Mouse (Mus musculus) embryo, embryonic 11.5 days (tissue): Measurements from ENCODE around the gene Cdkn2a.

Source experiments
- DNase-seq: peaks from one replicate; pipeline ENCODE4 v3.0.0-alpha.2; 2012; ENCODE audit warnings: low read depth, low spot score

Gene Cdkn2a

DNA sequence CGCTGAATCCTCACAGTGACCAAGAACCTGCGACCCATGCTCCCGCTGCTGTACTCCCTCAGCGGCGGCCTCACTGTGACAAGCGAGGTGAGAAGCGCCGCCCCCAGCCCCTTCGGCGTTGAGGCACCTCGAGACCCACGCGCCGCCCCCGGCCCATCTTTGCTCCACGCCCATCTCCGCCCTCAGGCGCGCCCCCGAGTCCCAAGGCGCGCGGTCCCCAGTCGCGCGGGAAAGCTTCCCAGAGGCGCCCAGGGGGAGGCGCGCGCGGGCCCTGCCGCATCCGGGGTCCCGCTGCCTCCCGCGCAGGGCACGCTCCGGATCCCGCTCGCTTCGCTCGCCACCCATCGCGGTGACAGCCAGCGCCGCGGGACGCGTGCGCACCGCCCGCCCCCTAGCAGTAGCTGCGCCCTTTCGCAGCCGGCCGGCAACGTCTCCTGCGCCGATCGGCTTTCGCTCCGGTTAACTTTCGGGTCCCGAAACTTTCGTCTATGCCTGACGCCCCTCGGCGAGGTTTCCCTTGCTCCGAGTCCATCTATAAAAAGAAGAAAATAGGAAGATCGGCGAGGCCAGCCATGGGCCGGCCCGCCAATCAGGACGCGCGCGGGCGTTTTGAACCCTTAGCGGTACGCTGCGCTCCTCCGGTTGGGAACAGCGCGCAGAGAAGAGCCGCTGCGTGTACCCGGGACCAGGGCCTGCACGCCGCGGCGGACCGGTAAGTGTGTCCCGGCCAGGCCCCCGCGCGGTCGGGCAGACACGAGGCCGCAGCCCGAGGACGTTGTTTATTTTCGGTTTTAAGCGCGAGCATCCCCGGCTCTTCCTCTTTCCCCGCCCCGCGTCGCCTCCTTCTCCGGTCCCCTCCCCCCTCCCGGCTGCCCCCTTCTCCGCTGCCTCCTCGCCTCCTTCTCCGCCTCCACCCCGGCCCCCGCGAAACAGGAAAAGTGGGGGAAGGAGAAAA is at the start of gene Cdkn2a:
TSS of gene Cdkn2a (minus strand) at position 168 of the 955 bp plus-strand sequence.
- no peak for DNase-seq

DNA sequence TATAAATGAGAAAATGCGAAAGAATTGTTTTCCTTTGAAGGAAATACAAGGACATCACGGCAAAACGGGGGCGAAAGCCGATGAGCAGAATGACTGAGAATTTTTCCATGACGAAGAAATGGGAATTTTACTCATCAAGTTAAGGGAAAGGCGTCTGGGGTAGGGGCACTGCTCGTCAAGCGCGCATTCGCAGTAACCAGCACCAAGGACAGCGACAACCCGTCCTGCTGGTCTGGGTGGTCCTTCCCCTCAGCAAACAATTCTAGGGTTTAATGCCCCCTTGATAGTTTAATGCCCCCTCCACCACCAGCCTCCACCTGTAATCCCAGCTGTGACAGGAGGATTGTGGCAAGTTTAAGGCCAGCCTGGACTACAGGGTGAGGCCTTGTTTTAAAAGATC is 19.0 kb upstream of the Cdkn2a start:
- DNase-seq: peak; percentile 52

DNA sequence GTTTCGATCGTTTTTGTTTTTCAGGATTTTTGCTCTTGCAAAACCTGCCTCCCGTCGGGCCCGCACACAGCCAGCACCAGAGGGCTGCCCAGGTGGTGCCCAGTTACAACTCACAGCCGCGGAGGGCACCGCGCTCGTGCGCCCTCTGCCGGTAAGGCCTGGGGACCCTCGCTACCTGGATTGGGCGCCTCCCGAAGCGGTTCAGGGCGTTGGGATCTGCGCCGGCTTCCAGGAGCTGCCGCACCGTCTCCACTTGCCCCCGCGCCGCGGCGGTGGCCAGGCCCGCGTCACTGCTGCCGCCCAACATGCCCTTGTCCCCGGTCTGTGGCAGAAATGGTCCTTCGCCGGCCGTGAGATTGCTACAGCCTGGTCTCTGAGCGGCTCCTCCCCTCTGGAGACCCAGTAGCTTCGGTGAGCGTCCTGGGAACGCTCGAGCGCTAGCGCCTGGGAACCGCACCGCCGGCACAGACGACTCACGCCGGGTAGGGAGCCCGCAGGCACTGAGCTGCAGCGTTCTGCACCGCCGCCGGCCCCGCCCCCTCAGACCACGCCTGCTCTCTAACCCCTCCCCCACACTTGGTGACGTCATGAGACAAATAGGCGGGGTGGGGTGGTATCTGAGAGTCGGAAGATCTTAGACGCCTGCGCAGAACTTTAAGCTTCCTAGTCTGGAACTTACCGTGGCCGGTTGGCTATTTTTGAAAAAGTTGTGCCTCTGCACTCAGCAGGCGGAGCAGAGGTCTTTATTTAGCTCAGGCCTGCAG is 16.2 kb upstream of the Cdkn2a start, which contains the start of gene Cdkn2b:
TSS of gene Cdkn2b (minus strand) at position 549 of the 764 bp plus-strand sequence.
- DNase-seq: peak; percentile 69

DNA sequence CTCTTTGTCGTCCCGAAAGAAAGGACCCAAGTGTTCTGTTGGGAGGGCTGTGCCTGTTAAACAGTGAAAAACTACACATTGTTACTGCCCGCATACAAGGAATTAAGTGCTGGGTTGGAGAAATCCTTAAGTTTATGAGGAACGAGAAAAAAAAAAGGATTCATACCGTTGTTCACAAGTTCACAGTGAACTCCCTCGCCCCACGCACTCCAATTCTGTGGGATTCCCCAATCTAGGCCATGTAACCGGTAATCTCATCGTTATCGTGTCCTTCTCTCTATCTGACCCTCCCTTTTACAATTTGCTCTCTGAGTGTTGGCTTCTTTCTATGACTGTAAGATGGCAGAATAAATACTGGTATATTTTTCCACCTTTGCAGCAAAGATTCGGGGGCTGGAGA is 15.5 kb upstream of the Cdkn2a start:
- DNase-seq: no peak

DNA sequence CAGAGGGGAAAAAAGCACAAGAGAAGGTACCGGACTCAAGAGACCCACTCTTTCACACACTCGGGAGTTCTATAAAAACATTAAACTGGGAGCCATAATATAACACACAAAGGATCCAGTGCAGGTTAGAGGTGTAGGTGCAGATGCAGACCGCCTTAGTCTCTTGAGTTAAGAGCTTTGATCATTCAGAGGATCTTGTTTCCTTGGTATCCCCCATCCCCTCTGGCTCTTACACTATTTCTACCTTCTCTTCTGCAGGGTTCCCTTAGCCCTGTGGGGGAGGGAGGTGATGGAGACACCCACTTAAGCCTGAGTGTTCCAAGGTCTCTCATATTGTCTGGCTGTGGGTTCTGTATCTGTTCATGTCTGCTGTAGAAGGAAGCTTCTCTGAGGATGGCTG is 13.5 kb upstream of the Cdkn2a start:
- DNase-seq: no peak

DNA sequence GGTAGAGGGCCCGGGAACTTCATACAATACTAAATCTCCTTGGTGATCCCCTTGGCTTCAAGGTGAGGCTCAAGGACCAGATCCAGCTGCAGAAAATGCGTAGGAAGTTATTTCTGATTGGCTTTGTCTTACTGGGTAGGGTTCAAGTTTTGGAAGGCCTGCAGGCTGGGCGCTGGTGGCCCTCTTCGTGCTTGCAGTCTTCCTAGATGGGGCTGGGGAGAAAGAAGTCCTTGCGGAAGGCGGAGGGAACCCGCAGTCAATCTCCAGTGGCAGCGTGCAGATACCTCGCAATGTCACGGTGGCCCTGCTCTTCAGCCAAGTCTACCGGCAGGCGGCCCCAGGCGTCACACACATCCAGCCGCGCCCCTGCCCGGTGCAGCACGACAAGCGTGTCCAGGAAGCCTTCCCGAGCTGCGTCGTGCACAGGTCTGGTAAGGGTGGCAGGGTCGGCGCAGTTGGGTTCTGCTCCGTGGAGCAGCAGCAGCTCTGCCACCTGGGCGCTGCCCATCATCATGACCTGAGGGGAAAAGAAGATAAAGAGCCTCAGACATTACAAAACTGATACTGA is 12.4 kb upstream of the Cdkn2a start:
- no peak for DNase-seq

DNA sequence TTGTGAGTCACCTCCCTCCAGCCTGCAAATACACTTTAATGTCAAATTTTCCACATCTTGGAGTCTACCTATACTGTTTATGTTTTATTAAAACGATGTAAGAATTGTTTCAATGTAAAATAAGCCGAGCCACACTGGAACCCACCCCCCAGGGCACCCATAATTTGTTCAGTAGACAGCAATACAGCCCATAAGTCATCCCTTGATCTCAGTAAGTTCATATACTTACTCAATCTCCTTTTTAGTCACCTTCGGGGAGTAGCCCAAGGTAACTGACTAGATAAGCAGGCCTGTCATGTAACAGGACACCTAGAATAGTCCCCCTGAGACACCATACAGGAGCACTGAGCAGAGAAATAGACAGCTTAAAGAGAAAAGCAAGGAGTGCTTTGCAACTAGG is 11.2 kb upstream of the Cdkn2a start:
- no peak for DNase-seq

DNA sequence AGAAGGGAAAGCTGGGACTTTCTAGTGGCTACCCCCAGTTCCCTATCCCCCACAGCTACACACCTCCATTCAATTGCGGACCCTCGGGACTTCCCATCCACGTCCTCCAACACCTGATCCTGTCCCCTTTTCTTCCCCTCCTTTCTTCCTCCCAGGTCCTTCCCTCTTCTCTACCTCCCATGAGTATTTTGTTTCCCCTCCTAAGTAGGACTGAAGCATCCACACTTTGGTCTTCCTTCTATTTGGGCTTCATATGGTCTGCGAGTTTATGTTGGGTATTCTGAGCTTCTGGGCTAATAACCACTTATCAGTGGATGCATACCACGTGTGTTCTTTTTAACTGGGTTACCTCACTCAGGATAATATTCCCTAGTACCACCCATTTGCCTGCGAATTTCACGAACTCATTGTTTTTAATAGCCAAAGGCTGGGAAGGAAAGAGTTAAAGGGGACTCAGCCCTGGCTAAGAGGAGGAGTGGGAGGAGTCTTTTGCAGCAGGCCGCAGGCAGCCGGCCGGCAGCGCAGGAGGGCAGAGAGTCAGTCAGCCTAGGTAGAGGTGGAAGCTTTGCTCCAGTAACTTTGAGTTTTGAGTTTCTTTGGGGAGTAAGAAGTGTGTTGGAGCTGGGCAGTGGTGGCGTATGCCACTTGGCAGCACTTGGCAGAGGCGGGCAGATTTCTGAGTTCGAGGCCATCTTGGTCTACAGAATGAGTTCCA is 9.0 kb upstream of the Cdkn2a start:
- DNase-seq: no peak

DNA sequence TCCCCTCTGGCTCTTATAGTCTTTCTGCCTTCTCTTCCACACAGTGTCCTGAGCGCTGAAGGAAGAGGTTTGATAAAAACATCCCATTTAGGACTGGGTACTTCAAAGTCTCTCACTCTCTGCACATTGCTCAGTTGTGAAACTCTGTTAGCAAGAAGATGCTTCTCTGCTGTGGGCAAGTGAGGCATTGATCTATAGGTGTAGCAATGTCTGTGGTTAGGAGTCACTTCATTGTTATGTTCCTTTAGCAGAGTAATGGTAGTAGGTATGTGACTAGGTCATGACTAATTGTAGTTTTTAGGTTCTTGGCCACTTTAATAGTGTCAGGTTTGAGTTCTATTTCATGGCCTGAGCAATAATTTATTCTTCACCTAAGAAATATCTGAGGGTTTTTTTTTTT is 7.7 kb upstream of the Cdkn2a start:
- no peak for DNase-seq

DNA sequence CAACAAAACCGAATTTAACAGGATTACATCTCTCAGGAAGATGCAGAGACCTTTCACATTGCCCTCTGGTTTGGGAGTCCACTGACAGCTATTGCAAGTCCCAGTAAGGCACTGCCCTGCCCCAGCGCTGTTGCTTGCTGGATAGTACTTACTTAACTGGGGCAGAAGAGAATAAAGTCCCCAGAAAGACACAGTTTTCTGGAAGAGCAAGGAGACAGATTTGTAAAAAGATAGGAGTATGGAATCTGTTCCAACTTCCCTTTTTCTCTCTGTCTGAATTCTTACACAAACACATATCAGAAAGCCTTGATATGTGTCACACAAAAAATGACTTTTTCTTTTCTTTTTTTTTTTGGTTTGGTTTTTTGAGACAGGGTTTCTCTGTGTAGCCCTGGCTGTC is 5.3 kb upstream of the Cdkn2a start:
- DNase-seq: no peak

DNA sequence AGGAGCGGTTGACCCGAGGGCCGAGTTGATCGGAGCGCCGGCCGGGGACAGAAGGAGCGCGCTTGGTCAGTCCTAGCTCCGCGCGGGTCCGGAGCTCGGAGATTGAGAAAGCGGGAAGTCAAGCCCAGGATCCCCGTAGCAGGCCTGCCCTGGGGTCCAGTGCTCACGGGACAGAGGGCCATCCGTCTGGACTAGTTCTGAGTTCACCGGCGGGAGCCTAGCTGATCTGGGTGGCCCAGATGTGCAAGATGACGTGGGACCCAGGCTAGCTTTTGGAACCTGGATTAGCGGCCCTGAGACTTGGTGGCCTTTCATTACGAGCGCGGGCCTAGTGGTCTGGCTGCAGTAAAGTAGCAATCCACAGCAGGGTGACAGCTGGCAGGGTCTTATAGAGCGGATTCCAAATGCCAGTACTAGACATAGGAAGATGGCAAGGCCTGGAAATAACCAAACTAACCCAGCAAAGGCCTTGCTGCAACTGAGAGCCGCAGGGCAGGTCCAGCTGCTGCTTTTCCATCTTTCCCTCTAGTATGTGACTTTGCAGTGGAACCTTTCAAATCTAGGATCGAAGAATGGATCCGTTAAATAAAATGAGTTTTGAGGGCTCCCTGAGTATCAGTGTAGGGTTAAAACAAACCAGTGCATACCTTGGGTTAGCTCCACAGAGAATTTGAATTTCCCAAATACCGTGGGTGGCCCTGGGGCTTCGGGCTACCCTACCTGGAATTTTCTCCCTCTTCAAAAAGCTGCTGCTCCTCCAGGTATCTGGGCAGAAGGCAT is 1.2 kb upstream of the Cdkn2a start:
- DNase-seq: no peak

DNA sequence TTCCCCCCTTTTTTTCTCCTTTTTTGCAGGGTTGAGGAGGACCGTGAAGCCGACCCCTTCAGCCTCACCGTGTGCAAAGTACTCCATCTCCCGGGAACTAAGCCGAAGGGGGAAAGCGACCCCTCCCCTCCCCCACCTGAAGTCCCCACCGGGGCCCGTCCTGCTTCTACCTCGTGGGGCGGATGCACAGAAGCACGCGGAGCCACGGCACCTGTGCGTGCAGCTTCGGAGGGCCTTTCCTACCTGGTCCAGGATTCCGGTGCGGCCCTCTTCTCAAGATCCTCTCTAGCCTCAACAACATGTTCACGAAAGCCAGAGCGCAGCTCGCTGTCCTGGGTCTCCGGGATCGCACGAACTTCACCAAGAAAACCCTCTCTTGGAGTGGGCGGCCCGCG is 365 bp downstream of the Cdkn2a start:
- DNase-seq: no peak

DNA sequence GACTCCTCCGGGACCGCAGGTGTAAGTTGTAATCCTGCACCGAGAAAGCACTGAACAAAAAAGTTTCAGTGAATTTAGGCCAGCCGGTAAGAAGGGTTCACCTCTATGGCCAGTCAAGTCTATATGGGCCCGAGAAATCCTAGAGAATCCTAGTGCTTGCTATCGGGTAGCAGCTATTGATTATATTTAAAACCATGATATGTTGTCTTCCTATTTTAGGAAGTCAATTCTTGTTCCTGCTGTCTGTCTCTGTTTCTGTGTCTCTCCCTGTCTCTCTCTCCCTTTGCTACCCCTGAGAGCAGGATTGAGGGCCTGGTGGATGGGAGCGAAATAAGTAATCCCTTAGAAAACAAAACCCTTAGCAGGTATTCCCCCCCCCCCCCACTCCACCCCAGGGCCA is 937 bp downstream of the Cdkn2a start:
- DNase-seq: no peak

DNA sequence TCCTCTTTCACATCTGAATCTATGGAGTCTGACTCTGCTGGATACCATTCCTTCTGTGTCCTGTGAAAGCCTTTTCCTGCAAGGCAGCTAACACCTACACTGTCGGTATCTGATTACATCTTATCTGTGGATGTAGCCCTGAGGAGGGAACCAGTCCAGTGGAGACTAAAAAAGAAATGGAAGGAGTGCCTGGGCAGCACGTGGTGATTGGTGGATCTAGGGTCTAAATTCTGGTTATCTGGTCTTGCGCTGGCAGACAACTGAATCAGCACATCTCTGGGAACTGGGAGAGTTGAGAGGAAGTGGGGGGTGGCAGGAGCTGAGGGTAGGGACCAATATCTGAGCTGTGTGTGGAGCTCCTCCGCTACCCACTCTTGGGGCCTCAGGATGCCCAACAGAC is 5.4 kb downstream of the Cdkn2a start:
- no peak for DNase-seq

DNA sequence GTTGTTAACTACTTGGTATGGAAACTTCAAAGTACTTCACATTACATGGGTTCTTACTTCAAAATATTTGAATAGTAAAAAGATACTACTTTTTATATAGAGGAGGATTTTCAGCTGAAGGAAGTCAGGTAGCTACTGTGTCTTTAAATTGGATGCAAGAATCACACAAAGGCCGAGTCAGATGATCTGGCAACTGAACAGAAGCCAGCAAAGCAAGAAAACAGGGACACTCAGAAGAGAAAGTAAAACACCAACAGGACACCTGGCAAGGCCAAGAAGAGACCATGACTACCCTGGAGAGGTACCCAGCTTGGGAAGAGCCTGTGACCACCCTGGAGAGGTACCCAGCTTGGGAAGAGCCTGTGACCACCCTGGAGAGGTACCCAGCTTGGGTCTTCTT is 7.9 kb downstream of the Cdkn2a start:
- DNase-seq: no peak

DNA sequence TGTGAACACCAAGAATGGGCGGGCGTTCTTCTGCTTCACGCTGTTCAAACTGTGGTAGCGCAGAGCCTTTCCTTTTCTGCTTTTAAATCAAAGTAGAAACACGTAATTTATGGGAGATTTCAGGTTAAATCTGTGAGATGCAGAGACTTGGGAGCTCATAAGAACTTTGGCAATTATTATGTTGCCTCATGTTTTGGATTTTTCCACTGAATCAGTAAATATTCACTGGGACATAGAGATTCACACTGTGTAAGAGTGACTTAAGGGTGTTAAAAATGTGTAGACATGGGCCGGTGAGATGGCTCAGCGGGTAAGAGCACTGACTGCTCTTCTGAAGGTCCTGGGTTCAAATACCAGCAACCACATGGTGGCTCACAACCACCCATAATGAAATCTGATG is 8.8 kb downstream of the Cdkn2a start:
- no peak for DNase-seq

DNA sequence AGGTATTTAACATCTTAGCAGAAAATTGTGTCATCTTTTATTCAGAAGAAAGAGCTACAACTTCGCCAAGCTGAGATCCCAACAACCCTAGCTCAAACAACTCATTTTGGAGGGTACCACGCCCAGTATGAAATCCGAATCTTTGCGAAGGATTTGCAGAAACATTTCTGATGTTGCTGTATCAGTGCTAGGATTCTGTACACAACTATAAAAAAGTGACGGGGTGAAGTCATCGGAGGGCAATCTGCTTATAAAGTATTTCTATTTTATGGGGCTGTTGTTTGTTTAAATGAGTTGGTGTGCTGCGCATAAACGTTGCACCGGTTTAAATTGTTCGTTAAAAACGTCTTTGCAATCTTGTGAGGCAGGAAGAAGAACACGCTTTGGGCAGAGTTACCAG is 11.8 kb downstream of the Cdkn2a start:
- no peak for DNase-seq

DNA sequence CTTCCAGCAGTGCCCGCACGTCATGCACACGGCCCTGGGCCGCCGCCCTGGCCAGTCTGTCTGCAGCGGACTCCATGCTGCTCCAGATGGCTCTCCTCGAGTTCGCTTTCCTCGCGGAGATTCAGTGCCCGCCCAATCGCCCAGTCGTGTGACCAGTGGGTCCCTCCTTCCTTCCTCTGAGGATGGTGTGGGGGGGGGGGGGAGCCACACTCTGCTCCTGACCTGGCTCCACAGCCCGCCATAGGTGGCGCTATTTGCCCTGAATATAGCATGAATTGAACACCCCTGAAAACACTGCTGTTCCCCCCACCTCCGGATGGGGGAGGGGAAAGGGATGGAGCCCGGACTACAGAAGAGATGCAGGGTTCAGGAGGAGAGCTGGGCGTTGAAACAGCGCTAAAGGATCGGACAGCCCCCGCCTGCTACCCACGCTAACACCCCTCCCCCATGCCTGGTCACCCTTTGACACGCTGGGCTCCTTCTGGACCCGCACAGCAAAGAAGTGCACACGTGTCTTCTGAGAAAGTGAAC is 12.4 kb downstream of the Cdkn2a start:
- DNase-seq: no peak

DNA sequence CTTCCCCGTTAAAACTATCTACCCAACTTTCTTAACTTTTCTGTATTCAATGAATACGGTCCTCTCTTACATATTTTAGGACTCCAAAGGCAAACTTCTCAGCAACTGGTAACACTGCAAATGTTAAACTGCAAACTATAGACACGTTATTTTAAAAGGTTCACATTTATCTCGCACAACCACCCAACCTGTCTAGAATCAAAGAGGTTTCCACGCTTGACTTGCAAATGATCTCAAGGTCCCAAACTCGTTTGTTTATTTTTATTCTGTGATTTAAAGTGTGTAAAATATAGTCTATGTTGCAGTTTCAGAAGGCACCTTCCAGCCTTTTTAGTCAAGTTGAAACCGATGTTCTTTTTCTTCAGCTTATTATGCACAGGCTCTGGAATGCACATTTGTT is 13.2 kb downstream of the Cdkn2a start:
- DNase-seq: no peak

DNA sequence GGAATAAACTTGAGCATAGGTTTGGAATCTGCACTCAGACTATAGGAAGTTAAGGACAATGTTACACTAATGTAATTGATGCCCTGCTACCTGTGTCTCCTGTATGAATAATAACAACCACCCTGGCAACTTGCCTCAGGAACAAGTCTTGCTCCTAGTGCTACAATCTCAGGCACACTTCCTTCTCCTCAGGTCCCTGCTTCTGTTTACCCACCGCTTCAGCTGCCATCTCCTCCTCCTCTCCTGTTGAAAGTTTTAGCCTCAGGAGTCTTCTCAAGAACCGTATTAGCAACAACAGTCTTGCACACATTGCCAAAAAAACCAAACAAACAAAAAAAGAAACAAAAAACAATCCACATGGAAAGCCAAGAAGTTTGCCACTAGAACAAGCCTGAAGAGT is 14.8 kb downstream of the Cdkn2a start:
- DNase-seq: no peak
